Mouse (Mus musculus): Measurements from ENCODE around the gene Ndufs6.

GRCm38 (mm10) chr13:73322626-73323025 lies 5.7 kb downstream of the Ndufs6 start:
- TF ChIP-seq CTCF (IDR thresholded peaks at IDR 0.05): no peak
- TF ChIP-seq EP300 (IDR thresholded peaks at IDR 0.05): no peak
